Mouse (Mus musculus) gastrocnemius, postnatal 4 days (tissue): ENCODE data around the gene Bcl2l13. TPM values are rescaled to one million over a fixed set of nuclear protein-coding genes. Genes with fewer than 3 reads are reported as not detected.
"Not testable (repeated sequence)": the region's sequence is repeated elsewhere in the genome, so short reads cannot be mapped to it uniquely, and the experiment has no call there.

Source experiments
- DNase-seq, 2 experiments: peaks; one replicate each; pipeline ENCODE4 v3.0.0; 2021 to 2022; ENCODE audit warnings: low spot score in 2 of 2, mixed read lengths in 2 of 2
- total RNA-seq, 2 experiments: library from RNA; stranded (reverse); gene quantifications; 2 replicates each; pipeline ENCODE4 v1.2.3; 2021

Bcl2l13 gene
- total RNA-seq, 2 experiments from 2014 or later, result 39.1 to 43.3 TPM

- no peak for DNase-seq
These were observed 6.0 kb upstream of the Bcl2l13 start for GRCm38 (mm10) chr6:120830056-120830455.

- no peak for DNase-seq
These were observed 5.0 kb upstream of the Bcl2l13 start for GRCm38 (mm10) chr6:120830866-120831608.

- no peak for DNase-seq
These were observed 3.9 kb upstream of the Bcl2l13 start for GRCm38 (mm10) chr6:120832097-120832496.

- DNase-seq, result no peak
These were observed 1.2 kb upstream of the Bcl2l13 start for GRCm38 (mm10) chr6:120834766-120835321.

GRCm38 (mm10) chr6:120836389-120837151 lies 558 bp downstream of the Bcl2l13 start:
- DNase-seq, result no peak

GRCm38 (mm10) chr6:120837152-120837530 lies 1.1 kb downstream of the Bcl2l13 start:
- DNase-seq, result no peak

GRCm38 (mm10) chr6:120840258-120840657 lies 4.2 kb downstream of the Bcl2l13 start:
- DNase-seq, result no peak

GRCm38 (mm10) chr6:120841754-120842153 lies 5.7 kb downstream of the Bcl2l13 start:
- DNase-seq, result no peak

- not testable (repeated sequence) for DNase-seq
These were observed 14.7 kb downstream of the Bcl2l13 start for GRCm38 (mm10) chr6:120850720-120851119.

GRCm38 (mm10) chr6:120854413-120854812 lies 18.4 kb downstream of the Bcl2l13 start:
- peak in 1 of 2 experiments; percentile 17 for DNase-seq

- no peak for DNase-seq
These were observed 22.3 kb downstream of the Bcl2l13 start for GRCm38 (mm10) chr6:120858217-120858711.

- no peak for DNase-seq
These were observed 24.1 kb downstream of the Bcl2l13 start for GRCm38 (mm10) chr6:120860079-120860478.

- no peak for DNase-seq
These were observed 30.2 kb downstream of the Bcl2l13 start for GRCm38 (mm10) chr6:120866051-120866814.

- DNase-seq, result no peak
These were observed 32.8 kb downstream of the Bcl2l13 start for GRCm38 (mm10) chr6:120868824-120869223.

- no peak for DNase-seq
These were observed 35.3 kb downstream of the Bcl2l13 start for GRCm38 (mm10) chr6:120871286-120871685.

GRCm38 (mm10) chr6:120873874-120874273 lies 37.9 kb downstream of the Bcl2l13 start:
- DNase-seq, result no peak

- DNase-seq, result no peak
These were observed 43.0 kb downstream of the Bcl2l13 start for GRCm38 (mm10) chr6:120879046-120879445.

- no peak for DNase-seq
These were observed 48.4 kb downstream of the Bcl2l13 start for GRCm38 (mm10) chr6:120884436-120884835.

- no peak for DNase-seq
These were observed 50.7 kb downstream of the Bcl2l13 start for GRCm38 (mm10) chr6:120886696-120887095.

- no peak for DNase-seq
These were observed 58.1 kb downstream of the Bcl2l13 start for GRCm38 (mm10) chr6:120894089-120894488.

- DNase-seq, result no peak
These were observed 58.5 kb downstream of the Bcl2l13 start for GRCm38 (mm10) chr6:120894524-120894923.
